Mouse (Mus musculus): ENCODE results near the gene Eppin. TPM values are rescaled to one million over a fixed set of nuclear protein-coding genes. Genes with fewer than 3 reads are reported as not detected.
A peak's percentile ranks its signal among the peaks of the same experiment; 100 is the strongest.

The Eppin gene
- polyA plus RNA-seq, 1 experiment from 2014 or later: not detected

DNA sequence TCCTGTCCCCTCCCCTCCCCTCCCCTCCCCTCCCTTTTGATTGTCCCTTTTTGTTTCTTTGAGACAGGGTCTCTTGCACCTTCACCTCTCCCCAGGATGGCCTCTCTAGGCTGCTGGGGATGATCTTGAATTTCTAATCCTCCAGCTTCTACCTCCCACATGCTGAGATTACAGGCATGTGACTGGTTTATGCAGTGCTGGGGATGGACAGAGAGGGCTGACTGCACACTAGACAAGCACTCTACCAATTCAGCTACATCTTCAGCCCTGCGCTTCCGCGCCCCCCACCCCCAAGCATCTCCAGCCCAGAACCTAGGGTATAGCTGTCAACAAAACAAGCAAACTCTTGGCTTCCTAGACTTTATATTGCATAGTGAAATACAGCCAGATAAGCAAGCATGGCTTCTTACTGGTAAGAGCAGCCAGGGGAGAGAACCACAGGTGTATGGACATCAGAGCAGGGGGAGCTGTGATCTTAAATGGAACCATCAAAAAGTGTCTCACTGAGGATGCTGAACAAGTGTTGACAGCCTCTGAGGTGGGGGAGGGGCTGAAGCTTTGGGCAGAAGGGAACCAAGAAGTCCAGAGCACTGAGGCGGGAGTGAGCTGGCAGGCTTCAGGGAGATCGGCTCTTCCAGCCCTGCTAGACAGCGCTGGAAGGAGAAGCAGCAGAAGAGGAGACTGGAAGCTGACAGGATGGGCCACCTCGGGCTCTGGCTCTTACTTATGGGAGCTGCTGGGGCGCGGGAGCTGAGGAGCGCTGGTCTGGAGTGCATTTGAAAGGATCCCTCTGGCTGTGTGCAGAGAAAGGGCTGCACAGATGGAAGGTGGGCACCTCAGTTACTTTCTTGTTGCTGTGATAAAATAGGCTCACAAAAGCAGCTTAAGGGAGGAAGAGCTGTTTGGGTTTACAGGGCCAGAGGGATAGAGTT is 43.2 kb downstream of the Eppin start:
- H3K4me2 ChIP-seq: 0 out of 2 replicates have a peak overlapping the region, but pooled peaks have one; percentile 16
- WGBS (ENCODE audit: insufficient replicate concordance): 25% methylated on average over 10 of the region's 10 CpGs
- no peak overlapping the region for H3K27ac ChIP-seq (ENCODE audit: low read depth, low read length)
- H3K9ac ChIP-seq (ENCODE audit: low read depth, low read length): 0 out of 2 replicates have a peak overlapping the region, but pooled peaks have one; percentile 46
- no peaks in the 10 kb centered on the region for H3K9me3 ChIP-seq (replicated peaks; ENCODE audit: control insufficient read depth, low read length)
- H3K4me1 ChIP-seq (ENCODE audit: control insufficient read depth, insufficient read depth, low read length): no peaks in the 10 kb centered on the region; the same call in 1 of the 2 replicates
- no peak for ATAC-seq (replicated peaks; ENCODE audit: insufficient number of reproducible peaks, low FRiP score, low TSS enrichment)
- H3K36me3 ChIP-seq (ENCODE audit: control insufficient read depth, insufficient read depth, low read length): no peaks in the 10 kb centered on the region
- no peaks in the 10 kb centered on the region for H3K27me3 ChIP-seq (ENCODE audit: control insufficient read depth, insufficient read depth, low read length)
- H3K4me3 ChIP-seq (ENCODE audit: low read depth, low read length): no peak overlapping the region

- no peak overlapping the region for H3K4me3 ChIP-seq (ENCODE audit: low read depth, low read length)
- no peaks in the 10 kb centered on the region for H3K36me3 ChIP-seq (ENCODE audit: control insufficient read depth, insufficient read depth, low read length)
- no peak overlapping the region for H3K4me2 ChIP-seq
- no peak overlapping the region for H3K27ac ChIP-seq (ENCODE audit: low read depth, low read length)
- no peaks in the 10 kb centered on the region for H3K27me3 ChIP-seq (ENCODE audit: control insufficient read depth, insufficient read depth, low read length)
- no peak overlapping the region for H3K9ac ChIP-seq (ENCODE audit: low read depth, low read length)
- H3K4me1 ChIP-seq (ENCODE audit: control insufficient read depth, insufficient read depth, low read length): no peaks in the 10 kb centered on the region; the same call in 1 of the 2 replicates
- H3K9me3 ChIP-seq (replicated peaks; ENCODE audit: control insufficient read depth, low read length): no peaks in the 10 kb centered on the region
- ATAC-seq (replicated peaks; ENCODE audit: insufficient number of reproducible peaks, low FRiP score, low TSS enrichment): no peak
- WGBS (ENCODE audit: insufficient replicate concordance): 48% methylated on average over 4 of the region's 4 CpGs
Observed at GRCm38 (mm10) chr2:164549338-164549737, 44.1 kb downstream of the Eppin start.

- WGBS (ENCODE audit: insufficient replicate concordance): 44% methylated on average over 5 of the region's 5 CpGs
- H3K9ac ChIP-seq (ENCODE audit: low read depth, low read length): no peak overlapping the region
Observed at GRCm38 (mm10) chr2:164544454-164545097, 48.8 kb downstream of the Eppin start.

GRCm38 (mm10) chr2:164543745-164544144 is 49.6 kb downstream of the Eppin start:
- WGBS (ENCODE audit: insufficient replicate concordance): 75% methylated on average over 2 of the region's 2 CpGs

More at GRCm38 (mm10) chr2:164544454-164545097, 48.8 kb downstream of the Eppin start:
- Histone ChIP-seq H3K4me2 (no peak overlapping the region), H3K27me3 (ENCODE audit: control insufficient read depth, insufficient read depth, low read length) (no peaks in the 10 kb centered on the region), H3K27ac (ENCODE audit: low read depth, low read length) (no peak overlapping the region), H3K4me1 (ENCODE audit: control insufficient read depth, insufficient read depth, low read length) (no peaks in the 10 kb centered on the region), H3K4me3 (ENCODE audit: low read depth, low read length) (no peak overlapping the region), H3K36me3 (ENCODE audit: control insufficient read depth, insufficient read depth, low read length) (no peaks in the 10 kb centered on the region), H3K9me3 (replicated peaks; ENCODE audit: control insufficient read depth, low read length) (no peaks in the 10 kb centered on the region)
- no peak for ATAC-seq (replicated peaks; ENCODE audit: insufficient number of reproducible peaks, low FRiP score, low TSS enrichment)

GRCm38 (mm10) chr2:164542598-164542997 is 50.8 kb downstream of the Eppin start:
- Histone ChIP-seq H3K27ac (ENCODE audit: low read depth, low read length) (no peak overlapping the region), H3K27me3 (ENCODE audit: control insufficient read depth, insufficient read depth, low read length) (no peaks in the 10 kb centered on the region), H3K4me2 (no peak overlapping the region), H3K4me3 (ENCODE audit: low read depth, low read length) (no peak overlapping the region), H3K9me3 (replicated peaks; ENCODE audit: control insufficient read depth, low read length) (no peaks in the 10 kb centered on the region), H3K4me1 (ENCODE audit: control insufficient read depth, insufficient read depth, low read length) (no peaks in the 10 kb centered on the region), H3K36me3 (ENCODE audit: control insufficient read depth, insufficient read depth, low read length) (no peaks in the 10 kb centered on the region), H3K9ac (ENCODE audit: low read depth, low read length) (no peak overlapping the region)
- 82% methylated on average over 7 of the region's 7 CpGs for WGBS (ENCODE audit: insufficient replicate concordance)
- ATAC-seq (replicated peaks; ENCODE audit: insufficient number of reproducible peaks, low FRiP score, low TSS enrichment): no peak

More at GRCm38 (mm10) chr2:164543745-164544144, 49.6 kb downstream of the Eppin start:
- no peak overlapping the region for H3K4me2 ChIP-seq
- H3K9ac ChIP-seq (ENCODE audit: low read depth, low read length): no peak overlapping the region
- no peaks in the 10 kb centered on the region for H3K36me3 ChIP-seq (ENCODE audit: control insufficient read depth, insufficient read depth, low read length)
- no peaks in the 10 kb centered on the region for H3K9me3 ChIP-seq (replicated peaks; ENCODE audit: control insufficient read depth, low read length)
- no peaks in the 10 kb centered on the region for H3K27me3 ChIP-seq (ENCODE audit: control insufficient read depth, insufficient read depth, low read length)
- ATAC-seq (replicated peaks; ENCODE audit: insufficient number of reproducible peaks, low FRiP score, low TSS enrichment): no peak
- H3K4me1 ChIP-seq (ENCODE audit: control insufficient read depth, insufficient read depth, low read length): no peaks in the 10 kb centered on the region
- H3K4me3 ChIP-seq (ENCODE audit: low read depth, low read length): no peak overlapping the region
- H3K27ac ChIP-seq (ENCODE audit: low read depth, low read length): no peak overlapping the region

- no peak overlapping the region for H3K9ac ChIP-seq (ENCODE audit: low read depth, low read length)
- H3K36me3 ChIP-seq (ENCODE audit: control insufficient read depth, insufficient read depth, low read length): no peaks in the 10 kb centered on the region
- H3K27me3 ChIP-seq (ENCODE audit: control insufficient read depth, insufficient read depth, low read length): no peaks in the 10 kb centered on the region
- WGBS (ENCODE audit: insufficient replicate concordance): 68% methylated on average over 5 of the region's 5 CpGs
- no peak overlapping the region for H3K27ac ChIP-seq (ENCODE audit: low read depth, low read length)
- H3K9me3 ChIP-seq (replicated peaks; ENCODE audit: control insufficient read depth, low read length): no peaks in the 10 kb centered on the region
- no peak overlapping the region for H3K4me2 ChIP-seq
- no peaks in the 10 kb centered on the region for H3K4me1 ChIP-seq (ENCODE audit: control insufficient read depth, insufficient read depth, low read length)
- no peak overlapping the region for H3K4me3 ChIP-seq (ENCODE audit: low read depth, low read length)
- no peak for ATAC-seq (replicated peaks; ENCODE audit: insufficient number of reproducible peaks, low FRiP score, low TSS enrichment)
Observed at GRCm38 (mm10) chr2:164542132-164542531, 51.3 kb downstream of the Eppin start.

- H3K4me3 ChIP-seq (ENCODE audit: low read depth, low read length): no peak overlapping the region
- H3K9me3 ChIP-seq (replicated peaks; ENCODE audit: control insufficient read depth, low read length): no peaks in the 10 kb centered on the region
- WGBS (ENCODE audit: insufficient replicate concordance): 51% methylated on average over 8 of the region's 8 CpGs
- H3K36me3 ChIP-seq (ENCODE audit: control insufficient read depth, insufficient read depth, low read length): no peaks in the 10 kb centered on the region
- no peak for ATAC-seq (replicated peaks; ENCODE audit: insufficient number of reproducible peaks, low FRiP score, low TSS enrichment)
- H3K27me3 ChIP-seq (ENCODE audit: control insufficient read depth, insufficient read depth, low read length): no peaks in the 10 kb centered on the region
- H3K4me2 ChIP-seq: no peak overlapping the region
- H3K27ac ChIP-seq (ENCODE audit: low read depth, low read length): no peak overlapping the region
- H3K9ac ChIP-seq (ENCODE audit: low read depth, low read length): no peak overlapping the region
- H3K4me1 ChIP-seq (ENCODE audit: control insufficient read depth, insufficient read depth, low read length): no peaks in the 10 kb centered on the region
Observed at GRCm38 (mm10) chr2:164540652-164541427, 52.6 kb downstream of the Eppin start.
